Mouse (Mus musculus) liver, embryonic 14.5 days (tissue): ENCODE results near the gene Slc25a15. TPM values are rescaled to one million over a fixed set of nuclear protein-coding genes. Genes with fewer than 3 reads are reported as not detected.

Experiments used
- ATAC-seq: fragments of 200-750 bp; cut with Nextera tagmentation; 2 replicates; pipeline ENCODE4 v1.8.0; 2017; ENCODE audit warnings: moderate number of reproducible peaks, mild to moderate bottlenecking, moderate library complexity; ENCODE audit not compliant: insufficient read depth
- DNase-seq, 3 experiments: peaks; one replicate each; pipeline ENCODE4 v3.0.0-alpha.2; 2012 to 2013; ENCODE audit warnings: low read depth in 3 of 3, low spot score in 3 of 3
- H3K27ac ChIP-seq: fragments of 300-500 bp; sonication (generic); 2 replicates; pipeline ENCODE4 v1.5.1; 2014; ENCODE audit warnings: moderate library complexity, mild to moderate bottlenecking, control low read depth, inconsistent platforms
- H3K27me3 ChIP-seq: fragments of 300-500 bp; sonication (generic); 2 replicates; pipeline ENCODE4 v1.6.1; 2014; ENCODE audit warnings: mild to moderate bottlenecking, low read length, moderate library complexity; ENCODE audit not compliant: control insufficient read depth, insufficient read depth
- H3K36me3 ChIP-seq: fragments of 300-500 bp; sonication (generic); replicated peaks from 2 replicates; pipeline ENCODE4 v1.6.1; 2014; ENCODE audit warnings: low read depth; ENCODE audit not compliant: control insufficient read depth, insufficient read depth
- H3K4me1 ChIP-seq, 2 experiments: fragments of 200-500 bp in 1 of 2; fragments of 300-500 bp in 1 of 2; sonication (generic) in 1 of 2; replicated peaks; 2 replicates each; pipeline ENCODE4 v1.6.1; 2012 to 2014; ENCODE audit warnings: antibody characterized with exemption in 1 of 2, inconsistent platforms in 1 of 2, low read length in 1 of 2; ENCODE audit not compliant: control insufficient read depth in 2 of 2, insufficient read depth in 2 of 2
- H3K4me2 ChIP-seq: fragments of 300-500 bp; sonication (generic); 2 replicates; pipeline ENCODE4 v1.6.1; 2014; ENCODE audit warnings: low read depth, mild to moderate bottlenecking, control low read depth, moderate library complexity
- H3K4me3 ChIP-seq, 2 experiments: fragments of 200-500 bp in 1 of 2; fragments of 300-500 bp in 1 of 2; sonication (generic) in 1 of 2; 2 replicates each; pipeline ENCODE4 v1.5.1; 2012 to 2014; ENCODE audit warnings: low read depth in 2 of 2, low read length in 2 of 2, mild to moderate bottlenecking in 2 of 2, control low read depth in 1 of 2, inconsistent platforms in 1 of 2, moderate library complexity in 1 of 2; ENCODE audit not compliant: insufficient read depth in 1 of 2
- H3K9ac ChIP-seq: fragments of 300-500 bp; sonication (generic); replicated peaks from 2 replicates; pipeline ENCODE4 v1.6.1; 2014; ENCODE audit warnings: mild to moderate bottlenecking, control low read depth, moderate library complexity
- H3K9me3 ChIP-seq: fragments of 300-500 bp; sonication (generic); 2 replicates; pipeline ENCODE4 v1.6.1; 2016; ENCODE audit warnings: low read length, mixed read lengths; ENCODE audit not compliant: control insufficient read depth
- CTCF ChIP-seq: IDR thresholded peaks from 2 replicates; pipeline ENCODE4 v1.5.1; 2016; ENCODE audit warnings: antibody characterized with exemption, low read depth, control low read depth
- EP300 ChIP-seq: IDR thresholded peaks from 2 replicates; pipeline ENCODE4 v1.6.1; 2016; ENCODE audit warnings: antibody characterized with exemption, low read depth
- WGBS: fragments of 180-500 bp; shearing (Covaris S2); extraction: QIAGEN DNeasy Blood & Tissue Kit; methylation state at CpG from one replicate; pipeline ENCODE4 v1.1.7; 2014; ENCODE audit not compliant: insufficient replicate concordance; 5-methylcytosine and 5-hydroxymethylcytosine counted together
- polyA plus RNA-seq, 2 experiments: library from polyadenylated mRNA; depleted of rRNA in 1 of 2; stranded (reverse) in 1 of 2; unstranded in 1 of 2; fragments of >200 nt; fragmentation: Nextera tagmentation in 1 of 2; extraction: Ambion mirVana in 1 of 2; gene quantifications; 2 replicates each; pipeline versions ENCODE4 v1.2.1 to v1.2.3; 2012 to 2014

Slc25a15 gene
- polyA plus RNA-seq, 2 experiments: 8.7 to 17.2 TPM

- Histone ChIP-seq H3K4me3 (no peak overlapping the region), H3K4me2 (no peak overlapping the region), H3K36me3 (no peaks in the 10 kb centered on the region), H3K27me3 (no peaks in the 10 kb centered on the region), H3K27ac (no peak overlapping the region), H3K9me3 (no peaks in the 10 kb centered on the region), H3K4me1 (peaks cover 0 to 25% of the 10 kb centered on the region in 2 experiments; a peak in 2 of 4 replicates), H3K9ac (no peak overlapping the region)
- WGBS: 33% methylated on average over 4 of the region's 4 CpGs
- DNase-seq (no peak), ATAC-seq (no peak)
- TF ChIP-seq CTCF (no peak), EP300 (no peak)
These were observed 3.9 kb downstream of the Slc25a15 start for GRCm38 (mm10) chr8:22394471-22394870.

DNA sequence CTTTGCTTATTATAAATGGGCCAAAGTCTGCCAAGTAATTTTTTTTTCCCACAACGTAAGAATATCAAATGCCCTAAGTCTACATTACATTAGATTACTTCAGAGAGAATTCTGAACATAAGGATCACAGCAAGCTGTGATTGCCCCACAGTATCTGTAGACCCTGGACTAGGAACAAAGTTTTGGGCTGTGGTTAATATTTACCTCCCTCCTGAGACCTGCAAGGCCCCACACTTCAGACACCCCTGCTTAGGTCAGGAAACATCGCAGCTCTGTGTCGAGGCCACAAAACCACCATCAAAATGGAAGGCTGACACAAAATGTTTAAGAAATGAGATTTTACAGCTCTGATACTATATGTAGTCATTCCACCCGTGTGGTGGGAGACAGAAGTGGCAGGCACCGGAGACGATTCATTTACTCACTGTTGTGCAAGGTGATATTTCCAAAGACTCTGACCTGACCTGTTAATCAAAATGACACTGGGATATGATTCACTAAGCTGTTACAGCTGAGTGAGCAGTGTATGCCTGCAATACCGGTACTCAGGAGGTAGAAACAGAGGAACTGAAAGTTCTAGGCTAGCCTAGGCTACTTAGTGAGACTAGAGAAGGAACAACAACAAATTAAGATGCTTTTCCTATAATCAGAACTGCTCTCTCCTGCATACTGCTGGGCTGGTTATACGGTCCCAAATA, 7.5 kb downstream of the Slc25a15 start:
- Histone ChIP-seq H3K4me3 (no peak overlapping the region), H3K27ac (no peak overlapping the region), H3K4me2 (no peak overlapping the region), H3K9me3 (no peaks in the 10 kb centered on the region), H3K9ac (no peak overlapping the region), H3K27me3 (no peaks in the 10 kb centered on the region), H3K4me1 (peaks cover 0 to 16% of the 10 kb centered on the region in 2 experiments; a peak in 2 of 4 replicates), H3K36me3 (peaks cover 6% of the 10 kb centered on the region)
- peak; percentile 72 for ATAC-seq
- TF ChIP-seq CTCF (no peak), EP300 (no peak)
- no peak for DNase-seq
- WGBS: 71% methylated on average over 8 of the region's 8 CpGs

DNA sequence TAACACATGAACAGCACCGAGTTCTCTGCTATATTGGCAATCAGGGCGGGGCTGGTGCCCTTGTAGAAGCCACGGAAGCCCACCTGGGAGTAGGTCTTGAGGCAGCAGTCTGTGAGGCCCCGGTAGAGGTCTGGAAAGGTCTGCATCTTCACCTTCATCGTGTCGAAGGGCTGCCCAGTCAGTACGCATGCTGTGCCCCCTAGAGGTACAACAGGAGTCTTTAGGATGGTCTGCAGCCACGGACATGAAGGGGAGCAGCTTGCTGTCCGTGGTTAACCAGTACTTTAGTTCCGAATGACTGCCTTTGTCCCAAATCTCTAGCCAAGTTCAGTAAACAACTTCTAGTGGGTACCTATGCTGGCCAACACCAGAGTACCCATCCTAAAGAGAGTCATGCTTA, 8.5 kb downstream of the Slc25a15 start:
- no peak for TF ChIP-seq EP300
- no peak for TF ChIP-seq CTCF
- DNase-seq: no peak
- 66% methylated on average over 10 of the region's 10 CpGs for WGBS
- no peak overlapping the region for H3K27ac ChIP-seq
- H3K27me3 ChIP-seq: no peaks in the 10 kb centered on the region
- no peak overlapping the region for H3K4me2 ChIP-seq
- H3K9me3 ChIP-seq: no peaks in the 10 kb centered on the region
- no peak overlapping the region for H3K9ac ChIP-seq
- peaks cover 6% of the 10 kb centered on the region for H3K36me3 ChIP-seq
- H3K4me1 ChIP-seq: peaks cover 0 to 14% of the 10 kb centered on the region in 2 experiments; a peak in 2 of 4 replicates
- no peak for ATAC-seq
- H3K4me3 ChIP-seq: no peak overlapping the region

GRCm38 (mm10) chr8:22385158-22385557, 13.2 kb downstream of the Slc25a15 start:
- Histone ChIP-seq H3K27me3 (no peaks in the 10 kb centered on the region), H3K9ac (no peak overlapping the region), H3K4me2 (no peak overlapping the region), H3K27ac (no peak overlapping the region), H3K4me3 (no peak overlapping the region), H3K4me1 (peaks cover 0 to 2% of the 10 kb centered on the region in 2 experiments; a peak in 2 of 4 replicates), H3K36me3 (peaks cover 8% of the 10 kb centered on the region), H3K9me3 (no peaks in the 10 kb centered on the region)
- no peak for TF ChIP-seq EP300
- no peak for TF ChIP-seq CTCF
- DNase-seq: no peak
- 63% methylated on average over 6 of the region's 6 CpGs for WGBS
- ATAC-seq: no peak

- no peak overlapping the region for H3K27ac ChIP-seq
- WGBS: 84% methylated on average over 19 of the region's 19 CpGs
- TF ChIP-seq CTCF (peak; percentile 16; the same call in 1 of the 2 replicates), EP300 (no peak)
- peaks cover 2% of the 10 kb centered on the region; the same call in 1 of the 2 replicates for H3K36me3 ChIP-seq
- no peaks in the 10 kb centered on the region; a peak in 1 of 4 replicates for H3K4me1 ChIP-seq
- no peaks in the 10 kb centered on the region for H3K27me3 ChIP-seq
- no peak overlapping the region for H3K9ac ChIP-seq
- no peak overlapping the region for H3K4me2 ChIP-seq
- ATAC-seq (no peak), DNase-seq (no peak)
- H3K4me3 ChIP-seq: no peak overlapping the region
- no peaks in the 10 kb centered on the region for H3K9me3 ChIP-seq
These were observed 15.4 kb downstream of the Slc25a15 start for GRCm38 (mm10) chr8:22382824-22383595.
